Comparison of ENCODE assay signal across 21 mouse cellular contexts in genomic region chr17:27166901-27167300, GRCm38 (mm10). TPM values are rescaled to one million over a fixed set of nuclear protein-coding genes. Genes with fewer than 3 reads are reported as not detected.
A peak's percentile ranks its signal among the peaks of the same experiment; 100 is the strongest.
DNase-seq lines count a peak whose midpoint lies in the region; ATAC-seq and TF ChIP-seq lines count a peak whose summit lies in the region.
"Had no signal": no experiment of that assay in that cellular context is flagged by ENCODE, and none has a peak within 500 bp of the region (broad histone marks: within the 10 kb centered on the region; RNA-seq: fewer than 3 reads in every experiment).

No protein-coding gene starts in this region.

- H3K9ac ChIP-seq in heart, adult 2 months (ENCODE audit: low read depth, low read length), result peak overlapping the region; percentile 6
- H3K9ac ChIP-seq in lung, postnatal 0 days (replicated peaks; ENCODE audit: low read depth), result no peak overlapping the region
- H3K9ac ChIP-seq: embryonic facial prominence, embryonic 15.5 days; hindbrain, embryonic 15.5 days had no signal

- no peaks in the 10 kb centered on the region for H3K9me3 ChIP-seq in heart, embryonic 10.5 days
- H3K9me3 ChIP-seq in lung, postnatal 0 days (ENCODE audit: low read length), result no peaks in the 10 kb centered on the region
- H3K9me3 ChIP-seq: embryonic facial prominence, embryonic 15.5 days; forebrain, embryonic 10.5 days; G1E; hindbrain, embryonic 15.5 days had no signal

- no peak for ATAC-seq in lung, postnatal 0 days
- no peak for ATAC-seq in megakaryocyte progenitor cell, adult 5-6 weeks (replicated peaks; ENCODE audit: poor library complexity)
- ATAC-seq: forebrain, embryonic 14.5 days had no signal

- intact Hi-C loops in heart, adult 2 months (cut with DNase I), result no loop called here

- H3K79me2 ChIP-seq in heart, adult 2 months (replicated peaks; ENCODE audit: control insufficient read depth, insufficient read depth, low read length), result no peaks in the 10 kb centered on the region

- no peaks in the 10 kb centered on the region for H3K36me3 ChIP-seq in heart, adult 2 months (ENCODE audit: control insufficient read depth, insufficient read depth, low read length)
- H3K36me3 ChIP-seq in heart, embryonic 10.5 days, result no peaks in the 10 kb centered on the region
- H3K36me3 ChIP-seq in lung, postnatal 0 days (ENCODE audit: insufficient read depth, low read length), result no peaks in the 10 kb centered on the region
- H3K36me3 ChIP-seq: embryonic facial prominence, embryonic 15.5 days; forebrain, embryonic 10.5 days; G1E; hindbrain, embryonic 15.5 days had no signal

- peaks cover 3% of the 10 kb centered on the region; the same call in 1 of the 2 replicates for H3K4me1 ChIP-seq in heart, adult 2 months (ENCODE audit: control insufficient read depth, insufficient read depth, low read length)
- peaks cover 4% of the 10 kb centered on the region; the same call in 1 of the 2 replicates for H3K4me1 ChIP-seq in heart, embryonic 10.5 days
- no peaks in the 10 kb centered on the region for H3K4me1 ChIP-seq in lung, adult 2 months (ENCODE audit: control insufficient read depth, insufficient read depth, low read length)
- H3K4me1 ChIP-seq in lung, postnatal 0 days (ENCODE audit: insufficient read depth, low read depth, low read length), result no peaks in the 10 kb centered on the region

- no peak for TF ChIP-seq POLR2A in heart, adult 2 months (IDR thresholded peaks at IDR 0.05; ENCODE audit: insufficient read depth, low read depth, low read length)
- no peak; the same call in 1 of the 2 replicates for TF ChIP-seq POLR2A in lung, adult 2 months (IDR thresholded peaks at IDR 0.05; ENCODE audit: borderline replicate concordance, extremely low read depth, low read depth, low read length)

- H3K4me3 ChIP-seq in heart, adult 2 months, result no peak overlapping the region
- H3K4me3 ChIP-seq in heart, embryonic 10.5 days, result no peak overlapping the region
- H3K4me3 ChIP-seq in lung, adult 2 months (replicated peaks; ENCODE audit: extremely low read depth, low read depth, low read length), result peak overlapping the region; percentile 1
- H3K4me3 ChIP-seq in lung, postnatal 0 days (ENCODE audit: low read depth, low read length), result no peak overlapping the region
- H3K4me3 ChIP-seq: embryonic facial prominence, embryonic 15.5 days; erythroblast, embryonic 14.5 days; forebrain, embryonic 10.5 days; hindbrain, embryonic 15.5 days had no signal

- peak in 1 of 2 experiments; percentile 5 for DNase-seq in heart, adult 2 months
- DNase-seq in heart, embryonic 10.5 days (ENCODE audit: low spot score), result no peak
- DNase-seq in lung, adult 2 months, result no peak
- no peak for DNase-seq in lung, postnatal 0 days (ENCODE audit: low spot score)
- peak; percentile 54 to 57 for DNase-seq in gastrocnemius, adult 8-10 months (ENCODE audit: low spot score in 2 of 2)
- DNase-seq in gastrocnemius, postnatal 25 days, result peak; percentile 85
- DNase-seq in adrenal gland, postnatal 4 days (ENCODE audit: low spot score in 2 of 2), result no peak
- DNase-seq: adrenal gland, adult 8-10 months; adrenal gland, postnatal 36 days; cerebellum, adult 11 months; cerebellum, adult 8-10 months; embryo, embryonic 11 days had no signal

- no peak overlapping the region for H3K4me2 ChIP-seq in lung, postnatal 0 days (replicated peaks; ENCODE audit: low read depth, low read length)
- H3K4me2 ChIP-seq: embryonic facial prominence, embryonic 15.5 days; heart, embryonic 11.5 days; hindbrain, embryonic 15.5 days had no signal

- WGBS in heart, adult 2 months, result 56% methylated on average over 6 of the region's 6 CpGs
- 77% methylated on average over 6 of the region's 6 CpGs for WGBS in heart, embryonic 10.5 days
- WGBS in lung, adult 2 months, result 63% methylated on average over 6 of the region's 6 CpGs
- 69% methylated on average over 6 of the region's 6 CpGs for WGBS in lung, postnatal 0 days

- no peak overlapping the region for H3K27ac ChIP-seq in heart, adult 2 months
- no peak overlapping the region for H3K27ac ChIP-seq in heart, embryonic 10.5 days
- no peak overlapping the region for H3K27ac ChIP-seq in lung, postnatal 0 days (ENCODE audit: low read length)
- H3K27ac ChIP-seq: embryonic facial prominence, embryonic 15.5 days; forebrain, embryonic 10.5 days; hindbrain, embryonic 15.5 days had no signal

- no peak for TF ChIP-seq CTCF in heart, adult 2 months (IDR thresholded peaks at IDR 0.05)
- TF ChIP-seq CTCF in lung, adult 2 months (IDR thresholded peaks at IDR 0.05; ENCODE audit: insufficient read depth, low read length), result no peak
- TF ChIP-seq CTCF in lung, postnatal 0 days (IDR thresholded peaks at IDR 0.05), result no peak

- H3K27me3 ChIP-seq in heart, adult 2 months (ENCODE audit: control insufficient read depth, insufficient read depth, low read length), result no peaks in the 10 kb centered on the region
- H3K27me3 ChIP-seq in heart, embryonic 10.5 days (ENCODE audit: insufficient read depth, poor library complexity, severe bottlenecking), result peaks cover 15% of the 10 kb centered on the region; the same call in 1 of the 2 replicates
- H3K27me3 ChIP-seq in lung, postnatal 0 days (replicated peaks; ENCODE audit: insufficient read depth, low read length), result no peaks in the 10 kb centered on the region
- H3K27me3 ChIP-seq: embryonic facial prominence, embryonic 15.5 days; hindbrain, embryonic 15.5 days had no signal

- TF ChIP-seq EP300 in heart, adult 2 months (IDR thresholded peaks at IDR 0.05; ENCODE audit: insufficient read depth, low read depth, low read length), result no peak
- TF ChIP-seq EP300 in lung, postnatal 0 days (IDR thresholded peaks at IDR 0.05), result no peak

RNA-seq across cellular contexts. Expression of gene Ip6k3, which starts 0.7 kb away (rescaled TPM):
- 1 to 10 TPM; 4.1 to 5.6 TPM for total RNA-seq in heart, adult 2 months (2021)
- polyA plus RNA-seq in heart, adult 2 months (2012; rRNA removed), result 8.2 and 10.1 TPM in 2 replicates
- polyA plus RNA-seq in heart, embryonic 10.5 days (2016; fragmentation: Nextera tagmentation; extraction: Ambion mirVana), result 0.05 and 0.10 TPM in 2 replicates
- 3.3 and 3.6 TPM in 2 replicates for polyA plus RNA-seq in lung, adult 2 months (2012; rRNA removed)
- 0.75 and 0.91 TPM in 2 replicates for polyA plus RNA-seq in lung, postnatal 0 days (2015; fragmentation: Nextera tagmentation; extraction: Ambion mirVana)
- 10 to 100 TPM; 24.6 to 33.6 (median 29.1) TPM for total RNA-seq in gastrocnemius, adult 8-10 months (2022)
- total RNA-seq in gastrocnemius, postnatal 25 days (2021), result 10 to 100 TPM; 73.4 to 94.9 TPM
- not detected in 2 replicates for total RNA-seq in megakaryocyte progenitor cell, adult 5-6 weeks (2015)
- not detected in 2 replicates for total RNA-seq in megakaryocyte progenitor cell, adult 5-6 weeks (2017)
- total RNA-seq in adrenal gland, postnatal 4 days (2021), result 1 to 10 TPM; 1.1 to 2.3 TPM
- total RNA-seq: common myeloid progenitor, adult 5-6 weeks had no signal
- polyA plus RNA-seq: erythroblast, embryonic 14.5 days; G1E had no signal

RNA-seq across cellular contexts. Expression of gene Uqcc2, which starts 33.2 kb away (rescaled TPM):
- 100 to 1,000 TPM; 296 to 343 TPM for total RNA-seq in heart, adult 2 months (2021)
- polyA plus RNA-seq in heart, adult 2 months (2012; rRNA removed), result 288 and 395 TPM in 2 replicates
- polyA plus RNA-seq in heart, embryonic 10.5 days (2016; fragmentation: Nextera tagmentation; extraction: Ambion mirVana), result 393 and 440 TPM in 2 replicates
- 80.0 and 91.5 TPM in 2 replicates for polyA plus RNA-seq in lung, adult 2 months (2012; rRNA removed)
- polyA plus RNA-seq in lung, postnatal 0 days (2015; fragmentation: Nextera tagmentation; extraction: Ambion mirVana), result 155 and 176 TPM in 2 replicates
- 100 to 1,000 TPM; 429 to 490 (median 471) TPM for total RNA-seq in gastrocnemius, adult 8-10 months (2022)
- 100 to 1,000 TPM; 356 to 366 TPM for total RNA-seq in gastrocnemius, postnatal 25 days (2021)
- 134 and 138 TPM in 2 replicates for total RNA-seq in megakaryocyte progenitor cell, adult 5-6 weeks (2015)
- 154 and 170 TPM in 2 replicates for total RNA-seq in megakaryocyte progenitor cell, adult 5-6 weeks (2017)
- 100 to 1,000 TPM; 128 to 138 TPM for total RNA-seq in adrenal gland, postnatal 4 days (2021)

RNA-seq across cellular contexts. Expression of gene Lemd2, which starts 37.4 kb away (rescaled TPM):
- total RNA-seq in heart, adult 2 months (2021), result 10 to 100 TPM; 30.0 to 31.4 TPM
- polyA plus RNA-seq in heart, adult 2 months (2012; rRNA removed), result 38.3 and 39.5 TPM in 2 replicates
- polyA plus RNA-seq in heart, embryonic 10.5 days (2016; fragmentation: Nextera tagmentation; extraction: Ambion mirVana), result 11.1 and 14.4 TPM in 2 replicates
- polyA plus RNA-seq in lung, adult 2 months (2012; rRNA removed), result 89.9 and 99.7 TPM in 2 replicates
- polyA plus RNA-seq in lung, postnatal 0 days (2015; fragmentation: Nextera tagmentation; extraction: Ambion mirVana), result 13.2 and 13.9 TPM in 2 replicates
- 10 to 100 TPM; 21.1 to 24.8 (median 23.4) TPM for total RNA-seq in gastrocnemius, adult 8-10 months (2022)
- 10 to 100 TPM; 18.0 to 21.8 TPM for total RNA-seq in gastrocnemius, postnatal 25 days (2021)
- 12.1 and 13.0 TPM in 2 replicates for total RNA-seq in megakaryocyte progenitor cell, adult 5-6 weeks (2015)
- 21.4 and 21.8 TPM in 2 replicates for total RNA-seq in megakaryocyte progenitor cell, adult 5-6 weeks (2017)
- 10 to 100 TPM; 69.1 to 73.3 TPM for total RNA-seq in adrenal gland, postnatal 4 days (2021)

Comparison
In these comparisons a context has a peak if more than half of its experiments do, and no peak if none do; other contexts are left out.
1. DNase-seq: peak in gastrocnemius, adult 8-10 months (2 of 2) and gastrocnemius, postnatal 25 days (single experiment); none in heart, embryonic 10.5 days (single experiment), lung, adult 2 months (single experiment), lung, postnatal 0 days (single experiment) and adrenal gland, postnatal 4 days (0 of 2).